Mouse (Mus musculus): ENCODE measurements around the gene Bnc1.

DNA sequence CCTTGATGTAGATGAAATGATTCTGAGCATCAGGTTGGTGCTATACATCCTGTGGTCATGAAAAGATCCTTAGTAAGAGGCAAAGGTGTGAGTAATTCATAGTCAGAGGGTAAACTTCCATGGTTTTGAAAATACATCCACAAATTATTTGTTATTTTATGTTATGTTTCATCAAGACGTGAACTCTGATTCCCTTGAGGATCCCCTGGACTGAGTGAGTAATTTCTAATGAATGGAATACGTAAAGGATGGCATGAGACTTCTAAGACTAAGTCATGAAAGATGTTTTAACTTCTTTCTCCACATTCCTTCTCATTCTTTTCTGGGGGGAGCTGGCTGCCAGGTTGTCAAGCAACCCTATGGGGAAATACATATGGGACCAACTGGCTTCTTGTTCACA lies 31.6 kb upstream of the Bnc1 start:
- TF ChIP-seq CTCF (IDR thresholded peaks at IDR 0.05; ENCODE audit: control insufficient read depth, insufficient read depth, insufficient read length) (no peak), USF1 (IDR thresholded peaks at IDR 0.05; ENCODE audit: low read depth) (no peak), MAX (IDR thresholded peaks at IDR 0.05) (no peak), MYOG (IDR thresholded peaks at IDR 0.05; ENCODE audit: control insufficient read depth, extremely low read depth, insufficient read length) (no peak)
